Mouse (Mus musculus): ENCODE measurements around the gene Clmp.
"Not testable (repeated sequence)": the region's sequence is repeated elsewhere in the genome, so short reads cannot be mapped to it uniquely, and the experiment has no call there.

Clmp gene

DNA sequence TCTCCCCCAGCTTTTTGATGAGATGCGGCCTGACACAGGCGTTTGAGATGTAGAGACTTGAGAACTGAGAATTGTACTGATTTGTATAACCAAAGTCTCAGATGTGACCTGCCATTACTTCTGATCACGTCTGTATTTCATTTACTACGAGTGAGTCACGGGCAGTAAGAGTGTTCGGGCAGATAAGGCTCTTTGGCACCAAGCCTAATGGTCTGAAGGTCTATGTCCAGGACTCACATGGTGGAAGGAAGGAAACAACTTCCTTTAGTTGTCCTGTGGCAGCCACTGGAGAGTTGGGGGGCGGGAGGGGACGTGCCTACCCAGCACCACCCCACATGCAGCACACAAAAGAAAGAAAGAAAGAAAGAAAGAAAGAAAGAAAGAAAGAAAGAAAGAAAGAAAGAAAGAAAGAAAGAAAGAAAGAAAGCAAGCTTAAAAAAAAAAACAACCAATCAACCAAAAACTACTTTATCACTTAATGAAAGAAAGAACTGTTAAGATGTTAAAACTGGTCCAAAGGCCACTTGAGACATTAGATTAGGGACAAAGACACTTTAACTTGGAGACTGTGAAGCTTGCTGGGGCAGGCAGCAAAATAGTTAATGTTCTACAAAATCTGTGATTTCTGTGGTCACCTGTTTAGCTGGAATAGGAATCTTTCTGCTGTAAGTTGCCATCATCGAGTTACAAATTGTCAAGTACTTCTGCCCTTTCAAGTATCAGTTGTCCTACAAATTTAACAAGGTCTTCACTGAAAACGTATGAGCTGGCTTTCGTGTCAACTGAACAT lies 90.9 kb downstream of the Clmp start:
- no peak for DNase-seq (ENCODE audit: low spot score)

DNA sequence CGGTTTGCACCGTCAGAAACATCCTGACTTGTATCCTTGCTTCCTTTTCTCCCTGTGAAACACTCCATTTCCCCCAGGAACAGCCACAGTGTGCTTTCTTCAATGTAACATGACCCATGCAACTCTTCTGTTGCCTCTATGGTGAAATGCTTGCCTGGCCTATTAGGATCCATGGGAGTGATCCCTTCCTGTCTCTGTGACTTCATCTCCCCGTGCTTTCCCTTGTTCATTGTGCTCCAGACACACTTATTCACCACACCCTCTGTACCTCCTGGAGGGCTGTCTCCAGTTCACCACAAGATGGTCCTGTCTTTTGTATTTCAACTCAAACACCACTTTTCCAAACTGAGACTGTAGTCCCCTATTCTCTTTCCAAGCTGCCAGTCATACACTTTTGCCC lies 94.3 kb downstream of the Clmp start:
- DNase-seq (ENCODE audit: low spot score), result no peak

DNA sequence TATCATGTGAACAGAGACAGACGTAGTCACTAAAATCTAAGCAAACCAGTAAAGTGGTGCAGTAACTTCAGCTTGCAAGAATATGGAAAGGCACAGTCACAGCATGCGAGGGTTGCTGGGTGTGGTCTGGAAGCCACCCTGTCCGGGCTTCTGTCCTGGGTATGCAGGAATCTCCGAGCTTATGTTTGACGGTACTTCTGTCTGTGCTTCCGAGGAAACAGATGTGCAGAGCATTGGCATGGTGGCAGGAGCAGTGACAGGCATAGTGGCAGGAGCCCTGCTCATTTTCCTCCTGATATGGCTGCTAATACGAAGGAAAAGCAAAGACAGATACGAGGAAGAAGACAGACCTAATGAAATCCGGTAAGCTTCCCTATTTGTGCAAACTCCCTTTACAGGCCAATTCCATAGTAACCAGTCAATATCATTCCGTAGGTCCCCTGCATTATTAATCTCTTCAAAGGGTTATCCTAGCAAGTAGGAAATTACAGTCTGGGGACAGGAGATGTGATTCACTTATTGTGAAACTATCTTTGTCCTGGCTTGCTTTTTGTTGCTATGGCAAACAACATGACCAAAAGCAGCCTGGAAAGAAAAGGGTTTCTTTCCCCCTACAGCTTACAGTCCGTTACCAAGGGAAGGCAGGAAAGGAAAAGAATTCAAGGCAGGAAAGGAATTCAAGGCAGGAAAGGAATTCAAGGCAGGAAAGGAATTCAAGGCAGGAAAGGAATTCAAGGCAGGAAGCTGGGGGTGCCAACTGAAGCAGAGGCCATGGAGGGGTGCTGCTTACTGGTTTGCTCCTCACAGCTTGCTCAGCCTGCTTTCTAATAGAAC lies 95.3 kb downstream of the Clmp start:
- DNase-seq (ENCODE audit: low spot score), result no peak

DNA sequence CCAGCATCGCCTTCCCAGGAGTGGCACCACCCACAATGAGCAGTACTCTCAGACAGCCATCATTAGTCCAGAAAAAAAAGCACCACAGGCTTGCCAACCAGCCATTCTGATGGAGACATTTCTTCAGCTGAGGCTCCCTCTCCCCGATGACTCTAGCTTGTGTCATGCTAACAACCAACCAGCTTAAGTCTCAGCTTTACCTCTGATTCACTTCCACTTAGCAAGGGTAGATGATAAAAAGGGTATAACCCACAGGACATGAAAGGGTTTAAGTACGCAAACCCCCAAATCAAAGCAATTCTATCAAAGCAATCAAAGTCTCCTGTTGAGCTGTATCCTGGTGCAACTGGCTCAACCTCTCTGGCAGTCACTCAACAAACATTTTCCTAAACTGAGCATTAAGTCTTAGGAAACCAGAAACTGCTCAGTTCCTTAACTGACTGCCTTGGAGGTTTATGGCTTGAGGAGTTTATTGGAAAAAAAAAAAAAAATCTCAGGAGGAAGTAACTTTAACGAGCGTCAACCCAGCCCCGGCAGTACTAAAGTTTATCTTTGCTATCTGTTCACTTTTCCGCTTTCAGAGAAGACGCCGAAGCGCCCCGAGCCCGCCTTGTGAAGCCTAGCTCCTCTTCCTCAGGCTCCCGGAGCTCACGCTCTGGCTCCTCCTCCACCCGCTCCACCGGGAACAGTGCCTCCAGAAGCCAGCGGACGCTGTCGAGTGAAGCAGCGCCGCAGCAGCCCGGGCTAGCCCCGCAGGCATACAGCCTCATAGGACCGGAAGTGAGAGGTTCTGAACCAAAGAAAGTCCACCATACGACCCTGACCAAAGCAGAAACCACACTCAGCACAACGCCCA lies 96.2 kb downstream of the Clmp start:
- DNase-seq (ENCODE audit: low spot score), result no peak

DNA sequence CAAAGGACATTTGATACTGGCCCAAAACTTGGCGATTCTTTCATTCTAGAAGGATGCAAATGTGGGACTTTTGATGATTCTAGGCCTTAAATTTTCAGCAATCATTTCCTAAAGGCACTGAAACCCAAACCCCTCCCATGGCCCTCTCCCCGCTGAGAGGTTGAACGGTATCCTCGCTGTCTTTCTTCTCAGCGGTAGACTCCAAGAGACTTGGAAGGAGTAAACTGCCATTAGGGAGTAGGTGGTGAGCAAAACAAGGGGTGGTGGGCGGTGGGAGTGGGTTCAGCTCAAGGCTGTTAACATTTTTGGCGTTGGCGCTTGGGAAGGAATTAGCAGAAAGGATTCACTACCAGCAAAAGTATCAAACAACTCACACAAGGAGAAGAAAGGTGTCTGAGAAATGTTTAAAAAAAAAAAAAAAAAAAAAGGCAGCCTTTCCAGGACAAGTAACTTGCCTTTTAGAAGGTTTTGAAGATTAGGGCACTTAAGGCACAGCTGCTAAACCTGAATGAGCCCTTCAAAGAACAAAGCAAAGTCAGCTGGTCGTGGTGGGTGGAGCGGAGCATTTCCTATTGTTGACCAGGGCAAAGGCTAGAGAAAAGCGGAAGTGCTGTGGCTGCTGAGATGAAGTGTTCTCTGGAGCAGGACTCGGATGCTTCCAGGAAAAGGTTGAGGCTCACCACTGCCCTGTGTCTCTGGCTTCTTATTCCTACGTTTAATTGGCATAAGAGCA lies 98.0 kb downstream of the Clmp start:
- DNase-seq (ENCODE audit: low spot score), result peak; percentile 70

DNA sequence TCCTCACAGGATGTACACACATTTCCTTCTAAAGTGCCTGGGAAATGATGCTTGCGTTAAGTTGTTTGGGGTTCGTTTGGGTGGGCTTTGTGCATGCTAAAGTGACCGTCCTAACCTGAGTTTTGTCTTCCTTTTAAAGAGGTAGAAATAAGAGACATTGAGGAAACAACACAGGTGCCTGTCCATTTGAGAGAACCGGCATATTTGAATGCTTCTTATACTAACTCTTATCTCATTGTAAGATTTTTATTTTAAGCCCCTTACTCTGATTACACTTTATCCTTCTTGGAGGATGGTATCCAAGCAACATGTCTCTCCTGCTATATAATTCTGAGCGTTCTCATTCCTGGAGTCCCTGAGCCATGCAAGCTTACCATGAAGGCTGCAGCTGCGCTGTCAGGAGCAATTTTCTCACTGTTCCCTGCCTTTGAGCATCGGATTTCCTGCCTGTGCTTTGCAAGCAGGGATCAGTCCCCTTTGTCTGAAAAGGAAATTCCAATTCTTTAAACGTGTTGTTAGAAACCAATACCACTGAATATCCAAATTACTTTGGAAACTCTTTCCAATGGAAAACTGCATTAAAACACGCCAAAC lies 98.7 kb downstream of the Clmp start:
- DNase-seq (ENCODE audit: low spot score), result peak; percentile 70

DNA sequence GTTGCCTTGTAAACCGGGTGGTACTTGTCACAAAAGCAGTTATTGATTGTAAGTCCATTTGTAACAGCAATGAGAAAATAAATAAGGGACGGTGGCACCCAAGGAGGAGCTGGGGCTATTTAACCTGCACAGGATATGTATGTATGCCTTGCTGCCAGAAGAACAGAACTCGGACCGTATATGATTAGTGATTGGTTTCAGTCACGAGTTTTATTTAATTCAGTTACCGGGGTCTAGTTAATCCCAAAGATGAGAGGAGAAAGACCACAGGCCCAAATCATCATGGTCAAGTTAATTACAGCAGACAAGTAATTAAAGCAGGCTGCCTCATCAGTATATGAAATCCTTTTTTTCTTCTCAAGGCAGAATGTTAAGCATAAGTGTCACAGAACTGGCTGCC lies 99.7 kb downstream of the Clmp start:
- no peak for DNase-seq (ENCODE audit: low spot score)

DNA sequence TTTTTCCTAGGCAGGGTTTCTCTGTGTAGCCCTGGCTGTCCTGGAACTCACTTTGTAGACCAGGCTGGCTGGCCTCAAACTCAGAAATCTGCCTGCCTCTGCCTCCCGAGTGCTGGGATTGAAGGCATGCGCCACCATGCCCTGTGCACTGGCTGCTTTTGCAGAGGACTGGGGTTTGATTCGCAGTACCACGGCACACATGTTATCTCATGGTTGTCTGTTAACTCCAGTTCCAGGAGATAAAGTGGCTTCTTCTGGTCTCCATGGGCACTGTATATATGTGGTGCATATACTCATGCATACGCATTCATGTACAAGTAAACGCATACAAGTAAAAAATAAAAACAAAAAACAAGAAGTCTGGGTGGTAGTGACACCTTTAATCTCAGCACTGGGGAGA lies 101.1 kb downstream of the Clmp start:
- not testable (repeated sequence) for DNase-seq (ENCODE audit: low spot score)

DNA sequence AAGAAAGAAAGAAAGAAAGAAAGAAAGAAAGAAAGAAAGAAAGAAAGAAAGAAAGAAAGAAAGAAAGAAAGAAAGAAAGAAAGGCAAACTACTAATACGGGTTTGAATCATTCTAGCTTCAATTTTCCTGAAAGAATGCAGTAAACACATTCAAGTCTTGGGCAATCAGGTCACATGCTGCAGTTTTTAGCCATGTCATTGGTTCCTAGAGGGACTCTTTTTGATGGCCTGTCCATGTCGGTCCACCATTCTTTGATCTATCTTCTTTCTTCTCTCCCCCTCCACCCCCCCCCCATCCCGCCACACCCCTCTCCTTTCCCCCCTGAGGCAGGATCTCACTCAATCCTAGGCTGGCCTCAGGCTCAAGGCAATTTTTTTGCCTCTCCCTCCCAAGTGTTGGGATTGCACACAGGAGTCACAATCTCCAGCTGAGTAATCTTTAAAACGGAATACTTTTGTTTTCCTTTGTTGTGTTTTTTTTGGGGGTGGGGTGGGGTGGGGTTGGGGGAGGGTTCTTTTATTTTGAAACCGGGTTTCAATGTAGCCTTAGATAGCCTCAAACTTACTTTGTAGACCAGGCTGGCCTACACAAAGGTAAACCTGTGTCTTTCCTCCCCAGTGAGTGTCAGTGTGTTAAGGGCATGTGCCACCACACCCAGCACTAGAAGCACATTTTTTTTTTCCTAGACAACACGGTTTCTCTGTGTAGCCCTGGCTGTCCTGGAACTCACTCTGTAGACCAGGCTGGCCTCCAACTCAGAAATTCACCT lies 106.3 kb downstream of the Clmp start:
- no peak for DNase-seq (ENCODE audit: low spot score)

DNA sequence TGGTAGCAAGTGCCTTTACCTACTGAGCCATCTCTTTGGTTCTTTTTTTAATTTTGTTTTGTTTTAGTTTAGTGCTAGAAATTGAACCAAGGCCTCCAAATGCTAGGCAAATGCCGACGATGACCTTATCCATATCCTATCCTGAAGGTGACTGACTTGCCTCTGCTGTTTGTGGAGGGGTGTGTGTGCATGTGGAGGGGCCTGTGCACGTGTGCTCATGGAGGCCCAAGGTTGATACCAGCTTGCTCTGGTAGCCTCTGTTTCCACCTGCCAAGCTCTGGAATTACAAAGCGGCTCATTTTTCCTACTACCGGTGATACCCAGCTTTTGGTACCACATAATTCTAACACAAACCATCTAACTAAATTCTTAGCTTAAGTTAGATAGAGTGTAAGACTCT lies 107.8 kb downstream of the Clmp start:
- no peak for DNase-seq (ENCODE audit: low spot score)

DNA sequence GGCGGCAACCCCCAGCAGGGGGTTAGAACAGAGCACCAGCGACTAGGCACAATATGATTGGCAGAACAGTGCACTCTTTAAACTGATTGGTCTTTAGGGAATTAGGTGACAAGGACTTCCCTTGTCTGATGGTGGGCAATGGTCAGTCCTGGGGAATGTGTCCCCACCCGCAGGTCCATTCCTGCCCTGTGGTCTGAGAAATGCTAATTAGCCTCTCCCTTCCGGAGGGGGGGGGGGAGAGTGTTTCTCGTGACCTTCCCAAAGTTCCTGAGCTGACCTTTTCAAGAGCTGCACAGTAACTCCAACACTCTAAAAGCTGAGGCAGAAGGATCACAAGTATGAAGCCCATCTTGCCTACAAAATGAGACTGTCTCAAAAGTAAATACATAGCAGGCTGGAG lies 108.5 kb downstream of the Clmp start:
- DNase-seq (ENCODE audit: low spot score), result no peak

DNA sequence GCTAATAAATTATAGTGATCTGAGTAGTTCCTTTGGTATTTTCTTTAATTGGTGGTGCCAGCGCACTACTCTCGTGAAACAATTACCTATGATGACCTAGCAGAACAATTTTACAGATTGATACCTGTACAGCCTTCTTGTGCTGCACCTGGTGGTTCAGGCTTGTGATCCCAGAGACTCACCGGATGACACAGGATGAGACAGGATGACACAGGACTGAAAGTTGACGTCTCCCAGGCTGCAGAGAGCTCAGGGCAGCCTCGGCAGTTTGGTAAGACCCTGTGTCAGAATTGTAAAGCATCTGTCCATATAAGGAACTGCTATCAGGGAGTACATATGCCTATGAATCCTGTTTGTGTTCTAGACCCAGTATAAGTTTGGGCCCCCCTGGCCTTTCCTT lies 109.2 kb downstream of the Clmp start:
- DNase-seq (ENCODE audit: low spot score), result no peak

DNA sequence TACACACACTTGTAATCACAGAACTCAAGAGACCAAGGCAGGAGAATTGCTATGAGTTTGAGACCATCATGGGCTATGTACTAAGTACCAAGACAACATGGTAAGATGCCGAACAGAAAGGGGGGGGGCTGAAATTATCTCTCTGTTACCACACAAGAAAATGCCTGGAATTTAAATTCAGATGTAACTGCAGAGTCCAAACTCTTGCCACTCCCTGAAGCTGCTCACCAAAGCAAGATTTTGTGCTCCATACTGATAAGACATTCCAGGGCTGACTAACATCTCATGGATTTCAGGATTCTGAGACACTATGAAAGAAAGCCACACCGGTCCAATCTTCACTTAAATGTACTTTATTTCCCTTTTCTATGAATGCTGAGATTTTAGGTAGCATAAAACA lies 109.8 kb downstream of the Clmp start:
- no peak for DNase-seq (ENCODE audit: low spot score)

DNA sequence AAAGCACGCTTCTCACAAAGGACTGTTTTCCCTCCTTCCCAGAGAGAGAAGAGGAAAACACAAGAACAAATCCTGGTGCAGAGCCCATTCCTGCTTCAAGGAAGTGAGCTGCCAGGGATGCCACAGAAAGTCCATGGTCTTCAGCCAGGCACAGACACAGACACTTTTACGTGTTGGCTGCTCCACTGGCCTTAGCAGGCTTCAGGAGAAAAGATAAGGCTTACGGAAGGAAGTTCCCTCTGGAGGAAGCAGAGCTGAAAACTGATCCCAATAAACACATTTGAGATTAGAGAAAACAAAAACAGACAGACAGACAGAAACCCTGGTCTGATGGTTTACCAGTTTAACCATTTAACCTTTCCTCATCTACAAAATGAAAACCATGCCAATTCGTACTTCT lies 110.3 kb downstream of the Clmp start:
- no peak for DNase-seq (ENCODE audit: low spot score)

DNA sequence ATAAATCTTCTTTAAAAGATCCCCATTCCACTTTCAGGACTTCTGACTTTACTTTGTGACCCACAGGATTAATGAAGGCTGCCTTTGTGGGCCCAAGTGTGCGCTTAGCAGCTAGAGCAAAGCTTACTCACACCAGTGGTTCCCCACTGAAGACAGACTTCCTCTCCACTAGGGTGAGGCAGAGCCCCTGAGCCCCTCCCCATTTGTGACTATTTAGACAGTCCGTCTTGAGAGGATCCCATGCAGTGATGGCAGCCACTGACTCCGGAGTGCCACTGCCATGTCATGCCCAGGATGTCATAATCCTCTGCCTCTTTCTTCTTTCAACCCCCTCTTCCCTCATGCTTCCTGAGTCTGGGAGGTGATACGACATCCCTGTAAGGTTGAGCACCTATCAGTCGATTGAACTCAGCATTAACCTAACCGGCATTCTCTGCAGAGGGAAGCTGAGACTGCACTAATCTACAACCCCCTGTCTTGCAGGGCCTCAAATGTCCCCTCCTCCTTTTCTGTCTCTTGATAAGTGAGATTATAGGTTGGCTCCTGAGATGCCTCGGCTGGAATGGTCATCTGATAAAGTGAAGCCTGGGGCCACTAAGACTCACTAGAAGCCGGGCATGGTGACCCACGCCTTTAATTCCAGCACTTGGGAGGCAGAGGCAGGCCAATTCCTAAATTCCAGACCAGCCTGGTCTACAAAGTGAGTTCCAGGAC lies 112.6 kb downstream of the Clmp start:
- no peak for DNase-seq (ENCODE audit: low spot score)

DNA sequence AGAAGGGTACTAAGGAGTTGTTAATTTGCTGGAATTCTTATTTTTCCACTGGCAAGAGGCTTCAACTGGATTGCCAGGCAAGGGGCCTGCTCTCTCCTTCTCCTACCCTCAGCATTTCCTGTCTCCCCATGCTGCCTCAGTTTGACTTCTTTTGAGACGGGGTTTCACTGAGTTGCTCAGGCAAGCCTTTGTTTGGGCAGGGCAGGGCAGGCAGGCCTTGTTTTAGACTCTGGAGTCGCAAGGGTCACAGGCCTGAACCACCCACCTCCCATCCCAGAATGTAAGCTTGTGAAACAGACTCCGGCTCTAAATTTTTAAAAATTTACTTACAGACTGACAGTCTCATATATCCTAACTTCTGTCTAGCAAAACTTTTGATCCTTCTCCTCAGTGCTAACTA lies 113.3 kb downstream of the Clmp start:
- no peak for DNase-seq (ENCODE audit: low spot score)

DNA sequence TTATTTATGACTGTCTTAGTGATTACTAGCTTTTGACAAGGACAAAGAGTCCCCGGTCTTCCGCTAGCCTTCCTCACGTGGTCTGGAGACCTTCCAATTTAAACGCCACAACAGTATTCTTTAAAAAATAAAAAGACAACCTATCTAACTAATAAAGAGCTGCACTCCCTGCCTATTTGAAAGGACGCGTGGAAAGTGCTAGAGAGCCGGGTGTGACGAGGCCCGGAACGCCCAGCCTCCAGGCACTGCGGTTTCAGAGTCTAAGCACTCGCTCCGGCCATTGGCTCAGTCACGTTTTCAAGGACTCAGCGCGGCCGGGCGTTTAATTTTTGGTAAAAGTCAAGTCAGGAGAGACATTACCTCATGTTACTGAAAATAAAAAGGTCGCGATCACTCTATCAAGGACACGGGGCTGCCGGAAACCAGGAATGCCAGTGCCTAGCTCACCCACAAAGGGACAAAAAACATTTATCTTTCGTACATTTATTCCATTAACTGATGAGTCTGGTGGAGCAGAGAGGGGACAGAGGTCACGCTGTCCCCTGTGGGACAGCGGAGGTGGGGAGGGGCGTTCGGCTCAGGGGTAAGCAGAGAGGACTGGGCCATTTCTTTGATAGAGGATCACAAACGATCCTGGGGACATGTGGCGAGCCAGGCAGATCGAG lies 114.2 kb downstream of the Clmp start:
- peak; percentile 75 for DNase-seq (ENCODE audit: low spot score)

DNA sequence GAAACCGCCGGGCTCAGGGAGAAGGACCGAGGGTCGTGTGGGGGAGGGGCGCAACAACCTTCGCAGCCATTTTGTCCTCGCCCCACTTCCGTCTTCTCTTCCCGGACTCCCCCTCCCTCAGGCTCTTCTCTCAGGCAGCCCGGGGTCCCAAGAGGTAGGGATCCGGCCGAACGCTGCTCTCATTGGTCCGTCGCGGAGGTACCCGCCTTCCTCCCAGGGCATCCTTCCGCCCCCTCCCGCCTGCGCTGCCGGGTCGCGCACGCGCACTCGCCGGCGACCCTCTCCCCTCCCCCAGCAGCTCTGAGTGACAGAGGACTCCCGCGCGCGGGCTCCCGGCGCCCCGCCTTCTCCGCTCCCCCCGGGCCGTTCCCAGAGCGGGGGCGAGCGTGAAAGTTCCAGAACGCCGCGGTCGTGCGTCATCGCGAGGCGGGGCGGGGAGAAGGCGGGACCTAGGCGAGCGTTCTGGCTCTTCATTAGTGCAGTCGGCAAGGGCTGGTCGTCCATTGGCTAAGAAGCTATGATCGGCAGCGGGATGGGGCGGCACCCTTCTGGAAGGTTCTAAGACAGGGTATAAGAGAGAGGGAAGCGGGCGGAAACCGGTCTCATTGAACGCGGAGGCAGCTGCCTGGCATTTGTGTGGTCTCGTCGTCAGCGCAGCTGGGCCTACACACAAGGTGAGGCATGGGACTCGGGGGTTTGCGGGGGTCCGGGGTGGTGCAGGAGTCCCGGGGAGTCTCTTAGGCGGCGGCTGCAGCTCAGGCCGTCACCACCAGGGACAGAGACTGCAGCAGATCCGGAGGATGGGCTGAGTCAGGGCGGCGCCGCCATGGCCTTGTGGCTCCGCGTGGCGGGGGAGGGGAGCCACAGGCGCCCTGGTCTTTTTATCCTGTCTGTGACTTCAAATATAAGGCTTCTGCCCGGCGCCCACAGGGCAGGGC lies 115.2 kb downstream of the Clmp start, which contains the start of gene Hspa8:
Hspa8 (plus strand) TSS at position 310 of the 938 bp plus-strand sequence.
- peak; percentile 99 for DNase-seq (ENCODE audit: low spot score)
